Mouse (Mus musculus): ENCODE data around the gene Pmpca. TPM values are rescaled to one million over a fixed set of nuclear protein-coding genes. Genes with fewer than 3 reads are reported as not detected.

Pmpca gene
- polyA plus RNA-seq, 1 experiment from 2014 or later = 100 TPM

GRCm38 (mm10) chr2:26354401-26354800 lies 34.7 kb upstream of the Pmpca start:
- no peaks in the 10 kb centered on the region for H3K9me3 ChIP-seq (ENCODE audit: control insufficient read depth, low read length)
- no peak overlapping the region for H3K9ac ChIP-seq (replicated peaks; ENCODE audit: low read depth, low read length)
- no peak overlapping the region for H3K4me2 ChIP-seq (ENCODE audit: low read length)
- no peaks in the 10 kb centered on the region for H3K36me3 ChIP-seq (ENCODE audit: control insufficient read depth, insufficient read depth)
- no peak overlapping the region for H3K4me3 ChIP-seq (replicated peaks; ENCODE audit: low read length)
- no peak for ATAC-seq
- 92% methylated on average over 4 of the region's 4 CpGs for WGBS
- no peaks in the 10 kb centered on the region for H3K27me3 ChIP-seq (replicated peaks; ENCODE audit: control insufficient read depth, insufficient read depth, low read length)
- H3K4me1 ChIP-seq (replicated peaks; ENCODE audit: control insufficient read depth, insufficient read depth, low read length) = peaks cover 20% of the 10 kb centered on the region
- H3K27ac ChIP-seq (ENCODE audit: low read length) = no peak overlapping the region

- 73% methylated on average over 4 of the region's 4 CpGs for WGBS
- Histone ChIP-seq H3K27me3 (replicated peaks; ENCODE audit: control insufficient read depth, insufficient read depth, low read length) (no peaks in the 10 kb centered on the region), H3K4me2 (ENCODE audit: low read length) (no peak overlapping the region), H3K9me3 (ENCODE audit: control insufficient read depth, low read length) (no peaks in the 10 kb centered on the region), H3K9ac (replicated peaks; ENCODE audit: low read depth, low read length) (no peak overlapping the region), H3K27ac (ENCODE audit: low read length) (no peak overlapping the region), H3K4me3 (replicated peaks; ENCODE audit: low read length) (no peak overlapping the region), H3K36me3 (ENCODE audit: control insufficient read depth, insufficient read depth) (no peaks in the 10 kb centered on the region), H3K4me1 (replicated peaks; ENCODE audit: control insufficient read depth, insufficient read depth, low read length) (peaks cover 12% of the 10 kb centered on the region)
- no peak for ATAC-seq
These were observed 32.9 kb upstream of the Pmpca start for GRCm38 (mm10) chr2:26356231-26356630.

- Histone ChIP-seq H3K36me3 (ENCODE audit: control insufficient read depth, insufficient read depth) (no peaks in the 10 kb centered on the region), H3K9me3 (ENCODE audit: control insufficient read depth, low read length) (no peaks in the 10 kb centered on the region), H3K4me2 (ENCODE audit: low read length) (no peak overlapping the region), H3K27ac (ENCODE audit: low read length) (no peak overlapping the region), H3K4me3 (replicated peaks; ENCODE audit: low read length) (no peak overlapping the region), H3K9ac (replicated peaks; ENCODE audit: low read depth, low read length) (no peak overlapping the region), H3K27me3 (replicated peaks; ENCODE audit: control insufficient read depth, insufficient read depth, low read length) (no peaks in the 10 kb centered on the region), H3K4me1 (replicated peaks; ENCODE audit: control insufficient read depth, insufficient read depth, low read length) (peaks cover 11% of the 10 kb centered on the region)
- no peak for ATAC-seq
- 70% methylated on average over 7 of the region's 7 CpGs for WGBS
These were observed 32.5 kb upstream of the Pmpca start for GRCm38 (mm10) chr2:26356678-26357077.

- H3K9ac ChIP-seq (replicated peaks; ENCODE audit: low read depth, low read length) = no peak overlapping the region
- 48% methylated on average over 15 of the region's 15 CpGs for WGBS
These were observed 31.7 kb upstream of the Pmpca start for GRCm38 (mm10) chr2:26357484-26357883.

GRCm38 (mm10) chr2:26358667-26359320 lies 30.3 kb upstream of the Pmpca start:
- Histone ChIP-seq H3K9me3 (ENCODE audit: control insufficient read depth, low read length) (no peaks in the 10 kb centered on the region), H3K4me3 (replicated peaks; ENCODE audit: low read length) (no peak overlapping the region), H3K36me3 (ENCODE audit: control insufficient read depth, insufficient read depth) (no peaks in the 10 kb centered on the region), H3K27me3 (replicated peaks; ENCODE audit: control insufficient read depth, insufficient read depth, low read length) (no peaks in the 10 kb centered on the region), H3K27ac (ENCODE audit: low read length) (no peak overlapping the region), H3K4me2 (ENCODE audit: low read length) (no peak overlapping the region), H3K4me1 (replicated peaks; ENCODE audit: control insufficient read depth, insufficient read depth, low read length) (no peaks in the 10 kb centered on the region), H3K9ac (replicated peaks; ENCODE audit: low read depth, low read length) (no peak overlapping the region)
- 88% methylated on average over 13 of the region's 13 CpGs for WGBS
- ATAC-seq = no peak

More at GRCm38 (mm10) chr2:26357484-26357883, 31.7 kb upstream of the Pmpca start:
- Histone ChIP-seq H3K4me3 (replicated peaks; ENCODE audit: low read length) (no peak overlapping the region), H3K36me3 (ENCODE audit: control insufficient read depth, insufficient read depth) (no peaks in the 10 kb centered on the region), H3K9me3 (ENCODE audit: control insufficient read depth, low read length) (no peaks in the 10 kb centered on the region), H3K4me1 (replicated peaks; ENCODE audit: control insufficient read depth, insufficient read depth, low read length) (peaks cover 11% of the 10 kb centered on the region), H3K27ac (ENCODE audit: low read length) (no peak overlapping the region), H3K4me2 (ENCODE audit: low read length) (no peak overlapping the region), H3K27me3 (replicated peaks; ENCODE audit: control insufficient read depth, insufficient read depth, low read length) (no peaks in the 10 kb centered on the region)
- no peak for ATAC-seq

- WGBS = 83% methylated on average over 6 of the region's 6 CpGs
- Histone ChIP-seq H3K36me3 (ENCODE audit: control insufficient read depth, insufficient read depth) (no peaks in the 10 kb centered on the region), H3K27ac (ENCODE audit: low read length) (no peak overlapping the region), H3K4me1 (replicated peaks; ENCODE audit: control insufficient read depth, insufficient read depth, low read length) (no peaks in the 10 kb centered on the region), H3K9ac (replicated peaks; ENCODE audit: low read depth, low read length) (no peak overlapping the region), H3K4me2 (ENCODE audit: low read length) (no peak overlapping the region), H3K9me3 (ENCODE audit: control insufficient read depth, low read length) (no peaks in the 10 kb centered on the region), H3K27me3 (replicated peaks; ENCODE audit: control insufficient read depth, insufficient read depth, low read length) (no peaks in the 10 kb centered on the region), H3K4me3 (replicated peaks; ENCODE audit: low read length) (no peak overlapping the region)
- ATAC-seq = no peak
These were observed 29.2 kb upstream of the Pmpca start for GRCm38 (mm10) chr2:26359983-26360382.

- no peak within 1 kb of the TSS for H3K4me2 ChIP-seq (ENCODE audit: low read length)
- H3K36me3 ChIP-seq (ENCODE audit: control insufficient read depth, insufficient read depth) = no peaks in the 10 kb centered on the region
- WGBS = 59% methylated on average over 3 of the region's 3 CpGs
- no peak for ATAC-seq
- H3K27ac ChIP-seq (ENCODE audit: low read length) = no peak within 1 kb of the TSS
- H3K4me1 ChIP-seq (replicated peaks; ENCODE audit: control insufficient read depth, insufficient read depth, low read length) = no peaks in the 10 kb centered on the region
- no peaks in the 10 kb centered on the region for H3K9me3 ChIP-seq (ENCODE audit: control insufficient read depth, low read length)
- H3K4me3 ChIP-seq (replicated peaks; ENCODE audit: low read length) = no peak within 1 kb of the TSS
- H3K27me3 ChIP-seq (replicated peaks; ENCODE audit: control insufficient read depth, insufficient read depth, low read length) = no peaks in the 10 kb centered on the region
- H3K9ac ChIP-seq (replicated peaks; ENCODE audit: low read depth, low read length) = no peak within 1 kb of the TSS
These were observed 28.4 kb upstream of the Pmpca start, which contains the start of gene Card9 for GRCm38 (mm10) chr2:26360772-26361171. Gene Card9, minus strand, starts transcription at chr2:26360918.

- H3K9me3 ChIP-seq (ENCODE audit: control insufficient read depth, low read length) = no peaks in the 10 kb centered on the region
- no peaks in the 10 kb centered on the region for H3K27me3 ChIP-seq (replicated peaks; ENCODE audit: control insufficient read depth, insufficient read depth, low read length)
- ATAC-seq = no peak
- H3K36me3 ChIP-seq (ENCODE audit: control insufficient read depth, insufficient read depth) = peaks cover 8% of the 10 kb centered on the region; the same call in 1 of the 2 replicates
- no peak overlapping the region for H3K4me3 ChIP-seq (replicated peaks; ENCODE audit: low read length)
- WGBS = 87% methylated on average over 5 of the region's 5 CpGs
- no peak overlapping the region for H3K4me2 ChIP-seq (ENCODE audit: low read length)
- no peak overlapping the region for H3K9ac ChIP-seq (replicated peaks; ENCODE audit: low read depth, low read length)
- H3K4me1 ChIP-seq (replicated peaks; ENCODE audit: control insufficient read depth, insufficient read depth, low read length) = no peaks in the 10 kb centered on the region
- no peak overlapping the region for H3K27ac ChIP-seq (ENCODE audit: low read length)
These were observed 26.1 kb upstream of the Pmpca start for GRCm38 (mm10) chr2:26362991-26363390.

GRCm38 (mm10) chr2:26363481-26363880 lies 25.7 kb upstream of the Pmpca start:
- no peak for ATAC-seq
- H3K36me3 ChIP-seq (ENCODE audit: control insufficient read depth, insufficient read depth) = peaks cover 8% of the 10 kb centered on the region; the same call in 1 of the 2 replicates
- no peaks in the 10 kb centered on the region for H3K9me3 ChIP-seq (ENCODE audit: control insufficient read depth, low read length)
- no peak overlapping the region for H3K4me2 ChIP-seq (ENCODE audit: low read length)
- no peak overlapping the region for H3K4me3 ChIP-seq (replicated peaks; ENCODE audit: low read length)
- H3K27me3 ChIP-seq (replicated peaks; ENCODE audit: control insufficient read depth, insufficient read depth, low read length) = no peaks in the 10 kb centered on the region
- WGBS = 87% methylated on average over 5 of the region's 5 CpGs
- H3K4me1 ChIP-seq (replicated peaks; ENCODE audit: control insufficient read depth, insufficient read depth, low read length) = no peaks in the 10 kb centered on the region
- no peak overlapping the region for H3K27ac ChIP-seq (ENCODE audit: low read length)
- no peak overlapping the region for H3K9ac ChIP-seq (replicated peaks; ENCODE audit: low read depth, low read length)

All from forebrain, embryonic 16.5 days (tissue).